Mouse (Mus musculus): ENCODE measurements around the gene Vwa1.

GRCm38 (mm10) chr4:155774280-155774754 lies at the start of gene Vwa1:
- TF ChIP-seq EP300 (IDR thresholded peaks at IDR 0.05; ENCODE audit: low read depth) (no peak), CTCF (IDR thresholded peaks at IDR 0.05; ENCODE audit: low read depth) (no peak)

Measured in liver, postnatal 0 days (tissue).